In genomic region chr11:98932293-98933091, GRCm38 (mm10) we compare ENCODE assay signal across 9 mouse cellular contexts. TPM values are rescaled to one million over a fixed set of nuclear protein-coding genes. Genes with fewer than 3 reads are reported as not detected.
DNase-seq lines count a peak whose midpoint lies in the region; ATAC-seq lines count a peak whose summit lies in the region.
"Had no signal": no experiment of that assay in that cellular context is flagged by ENCODE, and none has a peak within 500 bp of the region (broad histone marks: within the 10 kb centered on the region; RNA-seq: fewer than 3 reads in every experiment).

No protein-coding gene starts in this region.

- peak overlapping the region; percentile 89; the same call in 1 of the 2 replicates for H3K27ac ChIP-seq in intestine, embryonic 15.5 days

- no peaks in the 10 kb centered on the region for H3K36me3 ChIP-seq in intestine, embryonic 15.5 days

- no peak for ATAC-seq in intestine, embryonic 15.5 days

- H3K4me1 ChIP-seq in intestine, embryonic 15.5 days (replicated peaks): peaks cover 81% of the 10 kb centered on the region

- no peaks in the 10 kb centered on the region for H3K9me3 ChIP-seq in intestine, embryonic 15.5 days

- no peaks in the 10 kb centered on the region for H3K27me3 ChIP-seq in intestine, embryonic 15.5 days (replicated peaks)
- H3K27me3 ChIP-seq: Patski had no signal

- H3K9ac ChIP-seq in intestine, embryonic 15.5 days: no peak overlapping the region

- no peak overlapping the region for H3K4me3 ChIP-seq in intestine, embryonic 15.5 days (replicated peaks)

- peak overlapping the region; percentile 59 for H3K4me2 ChIP-seq in intestine, embryonic 15.5 days (replicated peaks)

- 17% methylated on average over 19 of the region's 19 CpGs for WGBS in intestine, embryonic 15.5 days

- peak; percentile 58 for DNase-seq in embryo, embryonic 11 days
- no peak for DNase-seq in embryo, embryonic 9.5 days (ENCODE audit: extremely low spot score)
- DNase-seq in testis, postnatal 10 days (ENCODE audit: low spot score): peak; percentile 68
- DNase-seq in testis, postnatal 14 days (ENCODE audit: low spot score): no peak
- peak; percentile 67 for DNase-seq in retina, postnatal 1 day
- DNase-seq in layer of hippocampus, postnatal 10 days (ENCODE audit: low spot score in 2 of 2): no peak
- no peak for DNase-seq in right cerebral cortex, adult 18-20 months

RNA-seq across cellular contexts. Expression of gene Rara, which starts 4.9 kb away (rescaled TPM):
- polyA plus RNA-seq in intestine, embryonic 15.5 days (2015; fragmentation: Nextera tagmentation; extraction: Ambion mirVana): 30.7 and 31.5 TPM in 2 replicates
- total RNA-seq in layer of hippocampus, postnatal 10 days (2021): 10 to 100 TPM; 21.7 to 24.0 TPM

RNA-seq across cellular contexts. Expression of gene Cdc6, which starts 24.9 kb away (rescaled TPM):
- polyA plus RNA-seq in intestine, embryonic 15.5 days (2015; fragmentation: Nextera tagmentation; extraction: Ambion mirVana): 24.0 and 26.7 TPM in 2 replicates
- 1 to 10 TPM; 1.1 to 2.2 TPM for total RNA-seq in layer of hippocampus, postnatal 10 days (2021)

RNA-seq across cellular contexts. Expression of gene Gjd3, which starts 50.3 kb away (rescaled TPM):
- polyA plus RNA-seq in intestine, embryonic 15.5 days (2015; fragmentation: Nextera tagmentation; extraction: Ambion mirVana): 0.20 and 0.35 TPM in 2 replicates
- total RNA-seq in layer of hippocampus, postnatal 10 days (2021): 1 to 10 TPM; 2.4 to 3.6 TPM

Comparison
In these comparisons a context has a peak if more than half of its experiments do, and no peak if none do; other contexts are left out.
1. DNase-seq: peak in embryo, embryonic 11 days (single experiment), testis, postnatal 10 days (single experiment) and retina, postnatal 1 day (single experiment); none in embryo, embryonic 9.5 days (single experiment), testis, postnatal 14 days (single experiment), layer of hippocampus, postnatal 10 days (0 of 2) and right cerebral cortex, adult 18-20 months (single experiment).